Mouse (Mus musculus): Measurements from ENCODE around the gene Zfp112. TPM values are rescaled to one million over a fixed set of nuclear protein-coding genes. Genes with fewer than 3 reads are reported as not detected.

The Zfp112 gene
- polyA plus RNA-seq, 1 experiment from 2014 or later, result 9.9 TPM

Other genes with a start within 250 kb of the Zfp112 start
- gene Vmn1r177, start 245.9 kb upstream of the Zfp112 start, polyA plus RNA-seq (2015; fragmentation: Nextera tagmentation; extraction: Ambion mirVana), result not detected in 2 replicates
- 0.11 TPM in 1 of 2 replicates, not detected in the other for gene Vmn1r178, start 220.3 kb upstream of the Zfp112 start, polyA plus RNA-seq (2015; fragmentation: Nextera tagmentation; extraction: Ambion mirVana)
- gene Vmn1r179, start 185.3 kb upstream of the Zfp112 start, polyA plus RNA-seq (2015; fragmentation: Nextera tagmentation; extraction: Ambion mirVana), result not detected in 2 replicates
- not detected in 2 replicates for gene Vmn1r180, start 161.7 kb upstream of the Zfp112 start, polyA plus RNA-seq (2015; fragmentation: Nextera tagmentation; extraction: Ambion mirVana)
- gene Vmn1r181, start 137.7 kb upstream of the Zfp112 start, polyA plus RNA-seq (2015; fragmentation: Nextera tagmentation; extraction: Ambion mirVana), result not detected in 2 replicates
- not detected in 2 replicates for gene V1rd19, start 110.6 kb upstream of the Zfp112 start, polyA plus RNA-seq (2015; fragmentation: Nextera tagmentation; extraction: Ambion mirVana)
- gene Vmn1r183, start 59.1 kb upstream of the Zfp112 start, polyA plus RNA-seq (2015; fragmentation: Nextera tagmentation; extraction: Ambion mirVana), result 0.01 TPM in 1 of 2 replicates, not detected in the other
- gene Zfp180, start 30.4 kb upstream of the Zfp112 start, polyA plus RNA-seq (2015; fragmentation: Nextera tagmentation; extraction: Ambion mirVana), result 19.4 and 20.3 TPM in 2 replicates
- 20.7 and 21.0 TPM in 2 replicates for gene Zfp235, start 21.9 kb downstream of the Zfp112 start, polyA plus RNA-seq (2015; fragmentation: Nextera tagmentation; extraction: Ambion mirVana)
- 6.4 and 6.5 TPM in 2 replicates for gene Zfp114, start 62.7 kb downstream of the Zfp112 start, polyA plus RNA-seq (2015; fragmentation: Nextera tagmentation; extraction: Ambion mirVana)
- gene Zfp111, start 99.1 kb downstream of the Zfp112 start, polyA plus RNA-seq (2015; fragmentation: Nextera tagmentation; extraction: Ambion mirVana), result 10.8 and 11.4 TPM in 2 replicates
- gene Zfp109, start 125.2 kb downstream of the Zfp112 start, polyA plus RNA-seq (2015; fragmentation: Nextera tagmentation; extraction: Ambion mirVana), result 4.3 and 5.3 TPM in 2 replicates
- 4.9 and 5.5 TPM in 2 replicates for gene Zfp108, start 142.5 kb downstream of the Zfp112 start, polyA plus RNA-seq (2015; fragmentation: Nextera tagmentation; extraction: Ambion mirVana)
- gene Zfp93, start 158.1 kb downstream of the Zfp112 start, polyA plus RNA-seq (2015; fragmentation: Nextera tagmentation; extraction: Ambion mirVana), result 8.1 and 10.7 TPM in 2 replicates
- 41.6 and 45.6 TPM in 2 replicates for gene Zfp61, start 188.9 kb downstream of the Zfp112 start, polyA plus RNA-seq (2015; fragmentation: Nextera tagmentation; extraction: Ambion mirVana)
- gene Zfp94, start 204.4 kb downstream of the Zfp112 start, polyA plus RNA-seq (2015; fragmentation: Nextera tagmentation; extraction: Ambion mirVana), result 13.7 and 14.5 TPM in 2 replicates
- not detected in 2 replicates for gene Tescl, start 221.6 kb downstream of the Zfp112 start, polyA plus RNA-seq (2015; fragmentation: Nextera tagmentation; extraction: Ambion mirVana)
- gene Lypd5, start 236.9 kb downstream of the Zfp112 start, polyA plus RNA-seq (2015; fragmentation: Nextera tagmentation; extraction: Ambion mirVana), result 30.8 and 40.2 TPM in 2 replicates

Measured in embryonic facial prominence, embryonic 15.5 days (tissue).